Mouse (Mus musculus) forebrain, embryonic 11.5 days (tissue): ENCODE results near the gene Cacna2d3. TPM values are rescaled to one million over a fixed set of nuclear protein-coding genes. Genes with fewer than 3 reads are reported as not detected.

Experiments used
- ATAC-seq: fragments of 200-750 bp; cut with Nextera tagmentation; replicated peaks from 2 replicates; pipeline ENCODE4 v1.8.0; 2017; ENCODE audit warnings: moderate TSS enrichment; ENCODE audit not compliant: low FRiP score
- DNase-seq: peaks from one replicate; pipeline ENCODE4 v3.0.0-alpha.2; 2017; ENCODE audit warnings: low spot score
- H3K27ac ChIP-seq: fragments of 300-500 bp; sonication (generic); 2 replicates; pipeline ENCODE4 v1.5.1; 2014; ENCODE audit warnings: low read depth, low read length
- H3K27me3 ChIP-seq: fragments of 300-500 bp; sonication (generic); 2 replicates; pipeline ENCODE4 v1.6.1; 2014; ENCODE audit warnings: mild to moderate bottlenecking, low read length, mixed read lengths; ENCODE audit not compliant: control insufficient read depth, insufficient read depth
- H3K36me3 ChIP-seq: fragments of 300-500 bp; sonication (generic); 2 replicates; pipeline ENCODE4 v1.6.1; 2014; ENCODE audit warnings: mild to moderate bottlenecking, low read length, moderate library complexity, mixed read lengths; ENCODE audit not compliant: control insufficient read depth, insufficient read depth
- H3K4me1 ChIP-seq: fragments of 300-500 bp; sonication (generic); replicated peaks from 2 replicates; pipeline ENCODE4 v1.6.1; 2014; ENCODE audit warnings: low read length, mixed read lengths; ENCODE audit not compliant: control insufficient read depth, insufficient read depth
- H3K4me2 ChIP-seq: fragments of 300-500 bp; sonication (generic); 2 replicates; pipeline ENCODE4 v1.6.1; 2014; ENCODE audit warnings: low read depth, mild to moderate bottlenecking, low read length, moderate library complexity, mixed read lengths; ENCODE audit not compliant: severe bottlenecking
- H3K4me3 ChIP-seq: fragments of 300-500 bp; sonication (generic); 2 replicates; pipeline ENCODE4 v1.5.1; 2014; ENCODE audit warnings: low read depth, low read length
- H3K9ac ChIP-seq: fragments of 300-500 bp; sonication (generic); 2 replicates; pipeline ENCODE4 v1.6.1; 2014; ENCODE audit warnings: low read length
- H3K9me3 ChIP-seq: fragments of 300-500 bp; sonication (generic); 2 replicates; pipeline ENCODE4 v1.6.1; 2016; ENCODE audit warnings: low read length, mixed read lengths; ENCODE audit not compliant: control insufficient read depth
- WGBS: fragments of 180-500 bp; shearing (Covaris S2); extraction: QIAGEN DNeasy Blood & Tissue Kit; methylation state at CpG from one replicate; pipeline ENCODE4 v1.1.7; 2014; 5-methylcytosine and 5-hydroxymethylcytosine counted together
- polyA plus RNA-seq: library from polyadenylated mRNA; unstranded; fragments of >200 nt; fragmentation: Nextera tagmentation; extraction: Ambion mirVana; gene quantifications from 2 replicates; pipeline ENCODE4 v1.2.1, GENCODE M21; 2014

Gene Cacna2d3
- polyA plus RNA-seq, 1 experiment from 2014 or later, result 4.5 TPM

DNA sequence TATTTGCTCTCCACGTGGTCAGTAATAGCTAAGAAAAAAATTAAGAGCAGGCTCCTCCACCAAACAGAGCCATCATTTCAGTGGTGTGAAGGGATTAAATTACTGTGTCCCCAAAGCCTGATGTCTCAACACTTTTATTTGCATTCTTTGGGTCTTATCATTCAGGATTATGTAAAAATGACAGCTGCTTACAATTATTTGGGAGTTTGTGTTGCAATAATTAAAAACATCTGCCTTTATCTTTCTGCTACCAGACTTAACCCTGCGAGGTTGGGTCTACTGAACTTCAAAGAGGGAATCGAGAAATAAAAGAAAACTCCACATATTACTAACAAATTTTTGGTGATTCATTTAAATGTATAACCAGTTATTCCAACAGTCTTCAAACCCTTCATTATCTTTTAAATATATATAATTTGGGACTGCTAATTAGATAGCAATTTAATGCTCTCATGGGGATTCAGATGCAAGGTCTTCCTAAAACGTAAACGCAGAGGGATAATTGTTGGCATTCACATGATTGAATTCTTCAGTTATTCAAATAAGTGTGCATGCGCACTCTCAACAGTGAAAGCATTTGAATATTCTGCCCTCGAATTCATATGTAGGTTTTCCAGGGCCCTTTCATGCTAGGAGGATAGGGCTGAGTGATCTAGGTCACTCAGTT is 636.0 kb downstream of the Cacna2d3 start:
- Histone ChIP-seq H3K4me1 (no peaks in the 10 kb centered on the region), H3K4me2 (no peak overlapping the region), H3K27me3 (no peaks in the 10 kb centered on the region), H3K9me3 (no peaks in the 10 kb centered on the region), H3K4me3 (no peak overlapping the region), H3K27ac (no peak overlapping the region), H3K9ac (no peak overlapping the region), H3K36me3 (no peaks in the 10 kb centered on the region)
- ATAC-seq (no peak), DNase-seq (no peak)
- 72% methylated on average over 7 of the region's 7 CpGs for WGBS

DNA sequence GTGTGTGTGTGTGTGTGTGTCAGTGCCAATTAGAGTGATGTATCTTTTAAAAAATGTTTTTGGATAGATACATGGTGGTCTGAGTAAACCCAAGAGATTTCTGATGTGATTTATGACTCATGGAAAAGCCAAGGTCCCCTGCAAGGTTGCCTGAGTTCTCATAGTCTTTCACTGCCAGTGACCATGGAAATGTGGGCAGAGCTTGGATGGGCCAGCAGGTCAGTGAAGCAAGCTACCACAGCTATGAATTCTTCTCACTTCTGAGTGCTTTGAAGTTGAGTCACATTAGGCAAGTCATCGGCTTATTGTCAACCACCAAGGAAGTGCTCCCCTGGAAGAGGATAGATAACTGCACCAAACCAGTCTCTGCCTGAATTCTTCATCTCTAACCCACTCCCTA is 639.5 kb downstream of the Cacna2d3 start:
- Histone ChIP-seq H3K27ac (no peak overlapping the region), H3K4me3 (no peak overlapping the region), H3K4me1 (no peaks in the 10 kb centered on the region), H3K27me3 (no peaks in the 10 kb centered on the region), H3K9ac (no peak overlapping the region), H3K36me3 (no peaks in the 10 kb centered on the region), H3K4me2 (no peak overlapping the region), H3K9me3 (no peaks in the 10 kb centered on the region)
- no peak for DNase-seq
- 88% methylated on average over 1 of the region's 1 CpGs for WGBS
- no peak for ATAC-seq

GRCm38 (mm10) chr14:29080630-29081029 is 641.0 kb downstream of the Cacna2d3 start:
- no peak overlapping the region for H3K9ac ChIP-seq
- H3K36me3 ChIP-seq, result no peaks in the 10 kb centered on the region
- no peak overlapping the region for H3K4me3 ChIP-seq
- DNase-seq, result no peak
- WGBS, result 91% methylated on average over 4 of the region's 4 CpGs
- H3K9me3 ChIP-seq, result no peaks in the 10 kb centered on the region
- no peaks in the 10 kb centered on the region for H3K27me3 ChIP-seq
- no peaks in the 10 kb centered on the region for H3K4me1 ChIP-seq
- H3K27ac ChIP-seq, result no peak overlapping the region
- no peak for ATAC-seq
- H3K4me2 ChIP-seq, result no peak overlapping the region

GRCm38 (mm10) chr14:29080228-29080627 is 641.4 kb downstream of the Cacna2d3 start:
- Histone ChIP-seq H3K27ac (no peak overlapping the region), H3K27me3 (no peaks in the 10 kb centered on the region), H3K9me3 (no peaks in the 10 kb centered on the region), H3K4me1 (no peaks in the 10 kb centered on the region), H3K4me2 (no peak overlapping the region), H3K9ac (no peak overlapping the region), H3K4me3 (no peak overlapping the region), H3K36me3 (no peaks in the 10 kb centered on the region)
- WGBS, result 80% methylated on average over 4 of the region's 4 CpGs
- no peak for DNase-seq
- no peak for ATAC-seq

- H3K27me3 ChIP-seq, result no peaks in the 10 kb centered on the region
- DNase-seq (no peak), ATAC-seq (no peak)
- no peak overlapping the region for H3K4me3 ChIP-seq
- H3K36me3 ChIP-seq, result no peaks in the 10 kb centered on the region
- no peak overlapping the region for H3K4me2 ChIP-seq
- H3K9ac ChIP-seq, result no peak overlapping the region
- H3K27ac ChIP-seq, result no peak overlapping the region
- H3K9me3 ChIP-seq, result no peaks in the 10 kb centered on the region
- H3K4me1 ChIP-seq, result no peaks in the 10 kb centered on the region
- 60% methylated on average over 3 of the region's 3 CpGs for WGBS
These were observed 644.2 kb downstream of the Cacna2d3 start for GRCm38 (mm10) chr14:29077418-29077817.

GRCm38 (mm10) chr14:29073747-29074146 is 647.9 kb downstream of the Cacna2d3 start:
- Histone ChIP-seq H3K4me1 (no peaks in the 10 kb centered on the region), H3K4me3 (no peak overlapping the region), H3K36me3 (no peaks in the 10 kb centered on the region), H3K27ac (no peak overlapping the region), H3K9ac (no peak overlapping the region), H3K9me3 (no peaks in the 10 kb centered on the region), H3K4me2 (no peak overlapping the region), H3K27me3 (no peaks in the 10 kb centered on the region)
- DNase-seq (no peak), ATAC-seq (no peak)
- 91% methylated on average over 4 of the region's 4 CpGs for WGBS

GRCm38 (mm10) chr14:29062676-29063075 is 659.0 kb downstream of the Cacna2d3 start:
- DNase-seq (no peak), ATAC-seq (no peak)
- H3K4me3 ChIP-seq, result no peak overlapping the region
- no peak overlapping the region for H3K4me2 ChIP-seq
- H3K4me1 ChIP-seq, result no peaks in the 10 kb centered on the region
- WGBS, result 93% methylated on average over 2 of the region's 2 CpGs
- H3K27ac ChIP-seq, result no peak overlapping the region
- no peaks in the 10 kb centered on the region for H3K36me3 ChIP-seq
- no peak overlapping the region for H3K9ac ChIP-seq
- H3K27me3 ChIP-seq, result no peaks in the 10 kb centered on the region
- no peaks in the 10 kb centered on the region for H3K9me3 ChIP-seq

DNA sequence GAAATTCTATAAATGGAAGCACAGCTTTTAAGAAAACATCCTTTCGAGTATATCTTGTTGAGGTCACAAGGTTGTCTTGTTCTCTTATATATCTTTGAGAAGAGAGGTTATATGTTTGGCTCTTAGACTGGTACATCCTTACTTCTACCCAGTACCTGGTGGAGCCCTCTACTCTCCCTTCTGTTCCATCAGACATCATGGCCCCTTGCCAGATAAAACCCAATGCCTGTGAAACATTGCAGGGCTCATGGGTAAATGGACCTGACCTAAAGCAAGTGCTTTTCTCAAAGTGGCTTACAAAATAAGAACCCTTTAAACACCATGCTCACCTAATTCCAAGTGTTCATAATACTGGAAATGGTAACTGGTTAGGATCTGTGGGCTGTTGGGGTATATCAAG is 660.2 kb downstream of the Cacna2d3 start:
- WGBS, result 83% methylated on average over 1 of the region's 1 CpGs

GRCm38 (mm10) chr14:29060679-29061078 is 661.0 kb downstream of the Cacna2d3 start:
- H3K4me3 ChIP-seq, result no peak overlapping the region
- H3K9me3 ChIP-seq, result no peaks in the 10 kb centered on the region
- no peaks in the 10 kb centered on the region for H3K36me3 ChIP-seq
- ATAC-seq (no peak), DNase-seq (no peak)
- H3K27ac ChIP-seq, result no peak overlapping the region
- no peak overlapping the region for H3K9ac ChIP-seq
- H3K4me2 ChIP-seq, result no peak overlapping the region
- H3K27me3 ChIP-seq, result no peaks in the 10 kb centered on the region
- no peaks in the 10 kb centered on the region for H3K4me1 ChIP-seq

More for the DNA sequence above, 660.2 kb downstream of the Cacna2d3 start:
- ATAC-seq, result no peak
- no peaks in the 10 kb centered on the region for H3K36me3 ChIP-seq
- H3K9me3 ChIP-seq, result no peaks in the 10 kb centered on the region
- no peak overlapping the region for H3K9ac ChIP-seq
- H3K4me3 ChIP-seq, result no peak overlapping the region
- no peak for DNase-seq
- H3K4me1 ChIP-seq, result no peaks in the 10 kb centered on the region
- no peak overlapping the region for H3K27ac ChIP-seq
- H3K27me3 ChIP-seq, result no peaks in the 10 kb centered on the region
- H3K4me2 ChIP-seq, result no peak overlapping the region
